Mouse (Mus musculus): ENCODE data around the gene Chid1. TPM values are rescaled to one million over a fixed set of nuclear protein-coding genes. Genes with fewer than 3 reads are reported as not detected.
A peak's percentile ranks its signal among the peaks of the same experiment; 100 is the strongest.

Chid1 gene
- polyA plus RNA-seq, 1 experiment from 2014 or later = 32.9 TPM

- H3K4me1 ChIP-seq (ENCODE audit: control insufficient read depth, insufficient read depth, low read length) = peaks cover 8% of the 10 kb centered on the region
- ATAC-seq (ENCODE audit: insufficient read depth, low FRiP score, low TSS enrichment) (no peak), DNase-seq (ENCODE audit: low spot score) (no peak)
- no peak overlapping the region for H3K4me3 ChIP-seq (ENCODE audit: low read depth, low read length)
- no peaks in the 10 kb centered on the region for H3K27me3 ChIP-seq (ENCODE audit: control insufficient read depth, insufficient read depth, low read length)
- no peak overlapping the region for H3K4me2 ChIP-seq (ENCODE audit: low read depth)
- no peak overlapping the region for H3K27ac ChIP-seq (ENCODE audit: low read depth, low read length)
- no peaks in the 10 kb centered on the region for H3K9me3 ChIP-seq (ENCODE audit: control insufficient read depth, low read length)
- no peak overlapping the region for H3K9ac ChIP-seq (ENCODE audit: low read length)
- H3K36me3 ChIP-seq (ENCODE audit: control insufficient read depth, insufficient read depth, low read length) = no peaks in the 10 kb centered on the region
- 86% methylated on average over 4 of the region's 4 CpGs for WGBS
These were observed 5.0 kb upstream of the Chid1 start for GRCm38 (mm10) chr7:141544654-141545053.

GRCm38 (mm10) chr7:141542588-141542987 is 2.9 kb upstream of the Chid1 start:
- ATAC-seq (ENCODE audit: insufficient read depth, low FRiP score, low TSS enrichment) (no peak), DNase-seq (ENCODE audit: low spot score) (no peak)
- Histone ChIP-seq H3K4me3 (ENCODE audit: low read depth, low read length) (no peak overlapping the region), H3K27me3 (ENCODE audit: control insufficient read depth, insufficient read depth, low read length) (no peaks in the 10 kb centered on the region), H3K27ac (ENCODE audit: low read depth, low read length) (no peak overlapping the region), H3K9me3 (ENCODE audit: control insufficient read depth, low read length) (no peaks in the 10 kb centered on the region), H3K9ac (ENCODE audit: low read length) (no peak overlapping the region), H3K4me2 (ENCODE audit: low read depth) (no peak overlapping the region), H3K4me1 (ENCODE audit: control insufficient read depth, insufficient read depth, low read length) (peaks cover 15% of the 10 kb centered on the region), H3K36me3 (ENCODE audit: control insufficient read depth, insufficient read depth, low read length) (no peaks in the 10 kb centered on the region)
- WGBS = 83% methylated on average over 2 of the region's 2 CpGs

- ATAC-seq (ENCODE audit: insufficient read depth, low FRiP score, low TSS enrichment) (no peak), DNase-seq (ENCODE audit: low spot score) (no peak)
- 84% methylated on average over 4 of the region's 4 CpGs for WGBS
- H3K4me1 ChIP-seq (ENCODE audit: control insufficient read depth, insufficient read depth, low read length) = peaks cover 15% of the 10 kb centered on the region
- H3K27ac ChIP-seq (ENCODE audit: low read depth, low read length) = no peak overlapping the region
- no peaks in the 10 kb centered on the region for H3K36me3 ChIP-seq (ENCODE audit: control insufficient read depth, insufficient read depth, low read length)
- H3K27me3 ChIP-seq (ENCODE audit: control insufficient read depth, insufficient read depth, low read length) = no peaks in the 10 kb centered on the region
- H3K9ac ChIP-seq (ENCODE audit: low read length) = no peak overlapping the region
- H3K4me2 ChIP-seq (ENCODE audit: low read depth) = no peak overlapping the region
- no peak overlapping the region for H3K4me3 ChIP-seq (ENCODE audit: low read depth, low read length)
- H3K9me3 ChIP-seq (ENCODE audit: control insufficient read depth, low read length) = no peaks in the 10 kb centered on the region
These were observed 2.0 kb upstream of the Chid1 start for GRCm38 (mm10) chr7:141541681-141542080.

- WGBS = 64% methylated on average over 13 of the region's 13 CpGs
- ATAC-seq (ENCODE audit: insufficient read depth, low FRiP score, low TSS enrichment) (peak; percentile 42), DNase-seq (ENCODE audit: low spot score) (no peak)
- H3K27ac ChIP-seq (ENCODE audit: low read depth, low read length) = no peak overlapping the region
- H3K27me3 ChIP-seq (ENCODE audit: control insufficient read depth, insufficient read depth, low read length) = no peaks in the 10 kb centered on the region
- H3K9me3 ChIP-seq (ENCODE audit: control insufficient read depth, low read length) = no peaks in the 10 kb centered on the region
- H3K4me1 ChIP-seq (ENCODE audit: control insufficient read depth, insufficient read depth, low read length) = peaks cover 15% of the 10 kb centered on the region
- peak overlapping the region; percentile 54 for H3K4me3 ChIP-seq (ENCODE audit: low read depth, low read length)
- H3K9ac ChIP-seq (ENCODE audit: low read length) = peak overlapping the region; percentile 48; the same call in 1 of the 2 replicates
- no peaks in the 10 kb centered on the region for H3K36me3 ChIP-seq (ENCODE audit: control insufficient read depth, insufficient read depth, low read length)
- peak overlapping the region; percentile 56 for H3K4me2 ChIP-seq (ENCODE audit: low read depth)
These were observed 840 bp upstream of the Chid1 start for GRCm38 (mm10) chr7:141540312-141541081.

- Histone ChIP-seq H3K4me1 (ENCODE audit: control insufficient read depth, insufficient read depth, low read length) (peaks cover 15% of the 10 kb centered on the region), H3K36me3 (ENCODE audit: control insufficient read depth, insufficient read depth, low read length) (no peaks in the 10 kb centered on the region), H3K4me2 (ENCODE audit: low read depth) (peak overlapping the region; percentile 56), H3K27ac (ENCODE audit: low read depth, low read length) (no peak overlapping the region), H3K9me3 (ENCODE audit: control insufficient read depth, low read length) (no peaks in the 10 kb centered on the region), H3K27me3 (ENCODE audit: control insufficient read depth, insufficient read depth, low read length) (no peaks in the 10 kb centered on the region), H3K9ac (ENCODE audit: low read length) (peak overlapping the region; percentile 67), H3K4me3 (ENCODE audit: low read depth, low read length) (peak overlapping the region; percentile 54)
- DNase-seq (ENCODE audit: low spot score) = no peak
- WGBS = 22% methylated on average over 18 of the region's 18 CpGs
- no peak for ATAC-seq (ENCODE audit: insufficient read depth, low FRiP score, low TSS enrichment)
These were observed 653 bp downstream of the Chid1 start for GRCm38 (mm10) chr7:141538852-141539555.

GRCm38 (mm10) chr7:141535570-141535969 is 4.1 kb downstream of the Chid1 start:
- Histone ChIP-seq H3K4me1 (ENCODE audit: control insufficient read depth, insufficient read depth, low read length) (peaks cover 14% of the 10 kb centered on the region), H3K4me3 (ENCODE audit: low read depth, low read length) (no peak overlapping the region), H3K9me3 (ENCODE audit: control insufficient read depth, low read length) (no peaks in the 10 kb centered on the region), H3K4me2 (ENCODE audit: low read depth) (no peak overlapping the region), H3K9ac (ENCODE audit: low read length) (no peak overlapping the region), H3K27me3 (ENCODE audit: control insufficient read depth, insufficient read depth, low read length) (no peaks in the 10 kb centered on the region), H3K27ac (ENCODE audit: low read depth, low read length) (no peak overlapping the region), H3K36me3 (ENCODE audit: control insufficient read depth, insufficient read depth, low read length) (no peaks in the 10 kb centered on the region)
- WGBS = 75% methylated on average over 1 of the region's 1 CpGs
- no peak for ATAC-seq (ENCODE audit: insufficient read depth, low FRiP score, low TSS enrichment)
- no peak for DNase-seq (ENCODE audit: low spot score)

- Histone ChIP-seq H3K9me3 (ENCODE audit: control insufficient read depth, low read length) (no peaks in the 10 kb centered on the region), H3K27me3 (ENCODE audit: control insufficient read depth, insufficient read depth, low read length) (no peaks in the 10 kb centered on the region), H3K36me3 (ENCODE audit: control insufficient read depth, insufficient read depth, low read length) (no peaks in the 10 kb centered on the region), H3K9ac (ENCODE audit: low read length) (no peak overlapping the region), H3K4me1 (ENCODE audit: control insufficient read depth, insufficient read depth, low read length) (no peaks in the 10 kb centered on the region), H3K4me3 (ENCODE audit: low read depth, low read length) (no peak overlapping the region), H3K27ac (ENCODE audit: low read depth, low read length) (no peak overlapping the region), H3K4me2 (ENCODE audit: low read depth) (no peak overlapping the region)
- ATAC-seq (ENCODE audit: insufficient read depth, low FRiP score, low TSS enrichment) (peak; percentile 35; the same call in 1 of the 2 replicates), DNase-seq (ENCODE audit: low spot score) (no peak)
- WGBS = 93% methylated on average over 4 of the region's 4 CpGs
These were observed 14.1 kb downstream of the Chid1 start for GRCm38 (mm10) chr7:141525580-141525925.

- ATAC-seq (ENCODE audit: insufficient read depth, low FRiP score, low TSS enrichment) = peak; percentile 75
These were observed 14.7 kb downstream of the Chid1 start for GRCm38 (mm10) chr7:141524760-141525579.

More at GRCm38 (mm10) chr7:141524760-141525579, 14.7 kb downstream of the Chid1 start:
- Histone ChIP-seq H3K9ac (ENCODE audit: low read length) (no peak overlapping the region), H3K36me3 (ENCODE audit: control insufficient read depth, insufficient read depth, low read length) (no peaks in the 10 kb centered on the region), H3K27me3 (ENCODE audit: control insufficient read depth, insufficient read depth, low read length) (no peaks in the 10 kb centered on the region), H3K4me1 (ENCODE audit: control insufficient read depth, insufficient read depth, low read length) (no peaks in the 10 kb centered on the region), H3K27ac (ENCODE audit: low read depth, low read length) (no peak overlapping the region), H3K4me3 (ENCODE audit: low read depth, low read length) (no peak overlapping the region), H3K9me3 (ENCODE audit: control insufficient read depth, low read length) (no peaks in the 10 kb centered on the region), H3K4me2 (ENCODE audit: low read depth) (no peak overlapping the region)
- peak; percentile 79 for DNase-seq (ENCODE audit: low spot score)
- WGBS = 58% methylated on average over 6 of the region's 6 CpGs
